Mouse (Mus musculus) intestine, embryonic 14.5 days (tissue): Measurements from ENCODE around the gene Cdk5r1. TPM values are rescaled to one million over a fixed set of nuclear protein-coding genes. Genes with fewer than 3 reads are reported as not detected.

ENCODE experiments used
- polyA plus RNA-seq: library from polyadenylated mRNA; unstranded; fragments of >200 nt; fragmentation: Nextera tagmentation; extraction: Ambion mirVana; gene quantifications from 2 replicates; pipeline ENCODE4 v1.2.1, GENCODE M21; 2014

The Cdk5r1 gene
- polyA plus RNA-seq, 1 experiment from 2014 or later = 1.4 TPM

Other genes with a start within 250 kb of the Cdk5r1 start
- gene Rhbdl3, start 176.1 kb upstream of the Cdk5r1 start, polyA plus RNA-seq = 2.7 and 3.1 TPM in 2 replicates
- 17.3 and 20.0 TPM in 2 replicates for gene 5730455P16Rik, start 99.0 kb upstream of the Cdk5r1 start, polyA plus RNA-seq
- gene Zfp207, start 93.7 kb upstream of the Cdk5r1 start, polyA plus RNA-seq = 223 and 250 TPM in 2 replicates
- gene Psmd11, start 48.4 kb upstream of the Cdk5r1 start, polyA plus RNA-seq = 275 and 293 TPM in 2 replicates